Mouse (Mus musculus): Measurements from ENCODE around the gene Ctr9. TPM values are rescaled to one million over a fixed set of nuclear protein-coding genes. Genes with fewer than 3 reads are reported as not detected.

The Ctr9 gene
- polyA plus RNA-seq, 1 experiment: 16.0 TPM

DNA sequence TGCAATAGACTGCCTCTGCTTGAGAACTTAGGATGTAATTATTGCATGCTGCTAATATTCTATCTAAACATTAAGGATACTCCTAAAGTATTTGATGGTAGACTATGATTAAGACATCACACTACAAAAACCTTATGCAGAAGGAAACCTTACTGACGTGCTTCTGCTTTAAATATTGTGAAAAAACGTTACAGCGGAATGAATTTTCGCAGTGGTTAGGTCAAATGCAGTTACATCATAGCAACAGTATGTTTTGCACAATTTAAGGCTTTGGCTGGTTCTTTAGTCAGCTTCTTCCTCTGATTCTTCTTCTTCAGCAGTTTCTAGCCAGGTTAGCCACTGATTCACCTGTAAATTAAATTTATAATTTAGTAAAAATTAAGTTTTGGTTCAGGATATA lies 43.7 kb downstream of the Ctr9 start:
- no peak for TF ChIP-seq GATA1 (IDR thresholded peaks at IDR 0.05; ENCODE audit: low read length)

DNA sequence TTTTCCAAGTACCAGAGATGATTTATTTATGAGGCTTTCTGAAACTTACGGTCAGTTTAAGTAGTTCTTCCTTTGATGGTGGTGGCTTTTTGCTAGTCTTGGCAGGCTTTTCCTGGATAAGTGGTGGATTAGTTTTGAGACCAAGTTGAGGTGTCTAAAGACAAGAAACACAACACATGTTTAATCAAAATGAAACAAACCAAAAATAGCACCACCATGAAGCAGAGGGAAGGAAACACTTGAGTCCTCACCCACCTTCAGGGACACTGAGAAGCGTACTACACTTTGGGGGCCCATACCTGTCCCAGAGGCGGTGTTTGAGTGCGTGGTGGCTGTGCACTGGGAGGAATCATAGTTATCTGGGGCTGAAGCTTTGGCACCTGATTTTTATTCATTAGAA lies 46.5 kb downstream of the Ctr9 start:
- no peak for TF ChIP-seq GATA1 (IDR thresholded peaks at IDR 0.05; ENCODE audit: low read length)

DNA sequence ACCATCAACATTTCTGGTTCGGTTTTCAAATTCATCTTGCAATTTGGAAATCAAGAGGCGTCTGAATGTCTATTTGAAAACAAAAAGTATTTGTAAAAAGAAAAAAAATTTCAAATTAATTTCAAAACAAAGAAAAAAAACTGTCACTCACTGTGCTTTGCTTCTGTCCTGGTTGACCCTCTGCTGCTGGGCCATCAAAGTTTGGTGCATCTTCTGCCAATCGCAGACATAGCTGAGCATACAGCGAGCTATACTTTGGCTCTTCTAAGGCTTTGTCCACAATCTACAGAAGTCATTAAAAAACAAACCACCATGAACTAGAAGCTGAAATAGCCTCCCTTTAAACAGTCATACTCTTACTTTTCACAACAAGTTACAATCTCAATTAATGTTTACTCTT lies 49.5 kb downstream of the Ctr9 start:
- no peak for TF ChIP-seq GATA1 (IDR thresholded peaks at IDR 0.05; ENCODE audit: low read length)

DNA sequence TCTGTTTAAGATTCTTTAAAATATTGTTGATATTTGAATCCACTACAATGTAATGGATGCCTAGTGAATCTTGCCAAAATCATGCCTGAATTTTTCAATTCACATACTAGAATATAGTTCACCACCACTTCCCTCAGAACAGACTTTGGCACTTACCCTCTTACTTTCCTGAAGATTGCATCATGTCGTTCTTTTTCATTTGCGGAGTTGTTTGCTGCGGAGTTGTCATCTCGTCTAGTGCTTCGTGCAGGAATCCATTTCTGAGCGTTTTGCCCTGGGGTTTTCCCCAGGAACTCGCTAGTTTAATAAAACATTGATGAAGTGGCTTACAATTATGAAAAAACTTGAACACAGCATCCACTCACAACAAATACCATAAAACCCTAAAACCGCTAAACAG lies 51.3 kb downstream of the Ctr9 start:
- TF ChIP-seq GATA1 (IDR thresholded peaks at IDR 0.05; ENCODE audit: low read length): no peak

DNA sequence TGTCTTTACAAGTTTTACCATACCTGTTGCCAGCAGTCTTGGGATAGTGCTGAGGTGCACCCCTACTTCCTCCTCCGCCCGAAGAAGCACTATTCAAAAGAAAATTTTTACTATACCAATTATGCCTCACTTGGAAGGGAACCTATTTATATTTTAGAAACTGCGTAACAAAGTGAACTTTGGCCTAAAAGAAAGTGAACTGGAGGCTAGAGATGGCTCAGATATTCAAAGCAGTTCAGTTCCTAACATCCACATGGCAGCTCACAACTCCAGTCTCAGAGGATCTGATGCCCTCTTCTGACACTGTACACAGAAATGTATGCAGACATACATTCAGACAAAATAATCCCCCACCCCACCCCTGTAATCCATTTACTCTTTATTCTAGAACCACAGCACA lies 52.1 kb downstream of the Ctr9 start:
- TF ChIP-seq GATA1 (IDR thresholded peaks at IDR 0.05; ENCODE audit: low read length): no peak

DNA sequence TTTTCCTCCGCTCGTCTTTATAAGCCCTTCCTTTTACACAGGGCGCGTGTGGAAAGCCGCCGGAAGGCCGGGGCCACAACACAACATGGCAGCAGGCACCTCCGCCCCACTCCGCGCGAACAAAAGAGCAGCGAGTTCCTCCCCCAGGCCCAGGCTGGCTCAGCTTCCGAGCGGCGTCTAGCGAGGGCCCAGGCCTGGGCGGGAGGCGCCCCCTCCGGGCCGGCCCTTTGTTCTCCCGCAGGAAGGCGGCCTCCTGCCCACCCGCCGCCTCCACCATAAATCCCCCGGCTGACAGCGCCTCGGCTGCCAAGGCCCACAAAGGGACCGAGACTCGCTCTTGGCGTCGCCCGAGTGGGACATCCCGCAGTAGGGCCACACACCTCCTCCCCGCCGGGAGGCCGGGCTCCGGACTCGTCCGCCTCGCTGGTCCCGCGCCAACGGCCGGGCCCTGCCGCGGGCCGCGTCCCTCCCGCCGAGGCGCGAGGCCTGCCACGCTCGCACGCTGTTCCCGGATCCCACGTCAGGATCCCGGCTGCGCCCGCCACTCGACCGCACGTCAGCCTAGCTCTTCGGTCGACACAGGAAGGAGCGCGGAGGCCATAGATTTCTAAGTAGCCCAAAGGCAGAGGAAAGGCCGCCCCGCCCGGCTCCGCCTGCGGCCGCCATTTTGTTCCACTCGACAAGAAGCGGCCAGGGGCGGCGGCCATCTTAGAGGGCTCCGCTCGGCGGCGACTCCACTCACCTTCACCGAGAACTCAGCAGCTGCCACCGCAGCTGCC lies 53.5 kb downstream of the Ctr9 start:
- TF ChIP-seq GATA1 (IDR thresholded peaks at IDR 0.05; ENCODE audit: low read length): no peak

DNA sequence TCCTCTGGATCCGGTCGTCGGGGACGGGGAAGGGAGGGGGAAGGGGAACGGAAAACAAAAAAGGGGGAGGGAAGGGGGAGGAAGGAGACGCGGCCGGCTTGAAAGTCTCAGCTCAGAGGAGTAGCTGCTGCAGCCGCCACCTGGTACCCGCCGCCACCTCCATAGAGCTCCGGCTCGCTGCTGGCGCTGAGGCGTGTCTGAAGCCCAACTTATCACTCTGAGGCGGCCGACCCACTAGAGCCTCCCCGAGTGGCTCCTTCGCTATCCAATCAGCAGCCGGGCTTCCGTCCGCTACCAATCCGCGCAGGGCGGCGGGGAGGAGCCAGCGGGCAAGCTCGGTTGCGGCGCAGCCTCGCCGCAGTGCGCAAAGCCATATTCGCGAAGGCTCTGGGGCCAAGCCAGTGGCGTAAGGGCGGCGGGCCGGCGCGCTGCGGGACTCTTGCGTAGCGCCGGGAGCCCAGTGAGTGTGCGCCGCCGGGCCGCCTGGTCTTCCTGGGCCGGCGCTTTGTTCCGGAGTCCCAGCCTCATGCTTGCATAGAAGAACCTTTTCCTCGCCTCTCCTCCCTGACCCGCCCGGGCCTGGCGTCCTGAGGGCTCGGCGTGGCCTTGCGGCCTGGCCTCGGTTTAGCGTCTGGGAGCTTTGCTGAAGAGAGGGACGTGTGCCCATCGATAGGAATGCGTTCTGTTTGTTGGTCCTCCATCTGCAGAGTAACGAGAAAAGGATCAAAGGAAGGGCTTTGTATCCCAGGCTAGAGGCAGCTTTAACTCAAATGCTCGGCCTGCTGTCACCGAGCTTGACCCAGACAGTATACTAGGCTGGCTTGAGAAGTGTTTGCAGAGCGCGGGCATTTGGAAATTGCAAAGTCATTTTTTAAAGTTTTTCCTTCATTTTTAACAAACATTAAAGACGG lies 54.3 kb downstream of the Ctr9 start, which contains the start of gene Eif4g2:
Gene Eif4g2 (minus strand): TSS at position 209 of the 911 bp plus-strand sequence.
- no peak for TF ChIP-seq GATA1 (IDR thresholded peaks at IDR 0.05; ENCODE audit: low read length)

DNA sequence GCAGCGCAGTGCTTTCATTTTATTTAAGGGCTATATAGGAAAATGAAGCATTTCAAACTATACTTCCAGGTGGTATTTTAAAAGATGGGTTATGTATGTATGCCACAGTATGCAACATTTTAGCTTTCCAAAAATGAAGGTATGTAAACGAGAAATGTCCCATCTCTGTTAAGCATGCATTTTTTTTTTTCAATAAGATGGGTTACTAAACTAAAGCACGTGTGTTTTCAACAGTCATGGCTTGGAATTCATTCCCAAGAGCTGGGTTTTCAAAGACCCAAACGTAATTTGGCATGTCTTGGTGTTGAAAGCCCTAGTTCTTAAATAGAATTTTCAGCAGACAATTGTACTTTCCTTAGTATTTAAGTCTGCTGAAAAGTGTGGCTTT lies 55.0 kb downstream of the Ctr9 start:
- TF ChIP-seq GATA1 (IDR thresholded peaks at IDR 0.05; ENCODE audit: low read length): no peak

DNA sequence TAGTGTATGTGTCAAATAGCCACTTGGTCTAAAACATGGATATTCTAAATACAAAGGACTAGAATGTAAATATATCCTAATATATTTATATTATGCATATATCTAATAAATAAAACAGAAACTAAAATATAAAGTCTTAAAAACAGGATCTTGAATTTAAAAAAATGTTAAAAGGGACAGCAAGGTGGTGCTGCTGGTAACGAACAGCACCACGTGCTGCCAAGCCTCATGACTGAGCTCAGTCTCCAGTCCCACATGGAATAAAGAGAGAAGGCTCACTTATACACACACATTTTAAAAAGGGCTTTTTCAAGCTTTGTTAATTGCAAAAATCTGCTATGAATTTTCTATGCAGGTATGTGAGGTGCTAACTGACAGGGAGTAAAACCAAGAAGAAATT lies 55.7 kb downstream of the Ctr9 start:
- no peak for TF ChIP-seq GATA1 (IDR thresholded peaks at IDR 0.05; ENCODE audit: low read length)

DNA sequence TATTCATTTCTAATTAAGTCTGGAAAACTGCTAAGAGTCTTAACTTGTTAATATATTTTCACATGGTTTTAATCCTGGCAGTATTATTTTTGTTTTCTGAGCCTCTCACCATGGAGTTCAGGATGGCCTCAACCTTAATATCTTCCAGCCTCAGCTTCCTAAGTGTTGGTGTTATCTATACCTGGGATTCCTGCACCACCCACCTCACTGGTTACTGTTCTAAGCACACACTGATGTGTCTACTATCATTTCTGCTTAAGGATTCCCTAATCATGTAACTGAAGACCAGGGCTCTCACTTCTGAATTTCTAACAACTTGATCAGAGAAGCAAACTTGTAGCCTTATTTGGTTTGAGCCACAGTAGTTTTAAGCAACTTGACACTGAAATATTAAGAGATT lies 56.4 kb downstream of the Ctr9 start:
- no peak for TF ChIP-seq GATA1 (IDR thresholded peaks at IDR 0.05; ENCODE audit: low read length)

DNA sequence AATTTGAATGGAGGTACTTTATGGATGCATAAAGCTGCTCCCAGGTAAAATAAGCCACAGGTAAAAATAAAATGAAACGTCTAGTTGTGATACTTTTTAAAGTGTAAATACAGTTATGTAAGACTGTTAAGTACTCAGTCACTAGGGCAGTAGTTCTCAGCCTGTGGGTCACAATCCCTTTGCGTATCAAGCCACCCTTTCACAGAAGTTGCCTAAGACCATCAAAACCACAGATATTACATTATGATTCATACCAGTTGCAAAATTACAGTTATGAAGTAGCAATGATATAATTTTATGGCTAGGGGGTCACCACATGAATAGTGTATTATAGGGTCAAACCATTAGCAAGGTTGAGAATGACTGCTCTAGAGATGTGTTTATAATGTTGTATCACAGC lies 66.4 kb downstream of the Ctr9 start:
- TF ChIP-seq GATA1 (IDR thresholded peaks at IDR 0.05; ENCODE audit: low read length): no peak

DNA sequence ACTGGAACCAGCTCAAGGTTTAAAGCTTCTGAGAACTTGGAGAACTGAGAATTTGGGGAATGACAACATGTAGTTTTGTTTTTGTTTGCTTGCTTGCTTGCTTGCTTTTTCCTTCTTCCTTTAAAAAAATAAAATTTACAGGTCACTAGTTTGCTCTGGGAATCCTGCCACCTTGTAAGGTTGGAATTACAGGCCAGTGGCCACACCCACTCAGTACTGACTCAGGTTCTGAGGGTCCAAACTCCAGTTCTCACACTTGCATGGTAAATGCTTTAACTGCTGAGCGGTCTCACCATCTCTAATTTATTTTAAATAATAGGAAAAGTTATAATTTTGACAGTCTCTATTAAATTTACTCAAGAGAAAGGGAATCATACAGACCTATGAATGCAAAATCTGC lies 69.4 kb downstream of the Ctr9 start:
- TF ChIP-seq GATA1 (IDR thresholded peaks at IDR 0.05; ENCODE audit: low read length): no peak

Other genes starting within 250 kb of the Ctr9 start
- gene Rnf141, start 184.5 kb upstream of the Ctr9 start, polyA plus RNA-seq (2012): 1.8 and 3.0 TPM in 2 replicates
- gene Lyve1, start 165.7 kb upstream of the Ctr9 start, polyA plus RNA-seq (2012): not detected in 2 replicates
- 0.08 and 0.11 TPM in 2 replicates for gene Mrvi1, start 46.5 kb upstream of the Ctr9 start, polyA plus RNA-seq (2012)
- 2,405 and 2,732 TPM in 2 replicates for gene Eif4g2, start 54.1 kb downstream of the Ctr9 start, polyA plus RNA-seq (2012)

Data from G1E-ER4 (cell line).